Mouse (Mus musculus) heart, embryonic 14.5 days (tissue): ENCODE results near the gene 4933428G20Rik. TPM values are rescaled to one million over a fixed set of nuclear protein-coding genes. Genes with fewer than 3 reads are reported as not detected.

Experiments used
- ATAC-seq: fragments of 200-750 bp; cut with Nextera tagmentation; 2 replicates; pipeline ENCODE4 v1.8.0; 2017; ENCODE audit warnings: low read depth, moderate TSS enrichment; ENCODE audit not compliant: insufficient number of reproducible peaks, insufficient read depth, low FRiP score
- H3K27ac ChIP-seq, 2 experiments: fragments of 200-500 bp in 1 of 2; fragments of 300-500 bp in 1 of 2; sonication (generic) in 1 of 2; replicated peaks in 1 of 2; 2 replicates each; pipeline ENCODE4 v1.5.1; 2012 to 2014; ENCODE audit warnings: low read depth in 2 of 2, low read length in 2 of 2, control low read depth in 1 of 2, mild to moderate bottlenecking in 1 of 2, mixed read lengths in 1 of 2; ENCODE audit not compliant: control insufficient read depth in 1 of 2, insufficient read depth in 1 of 2
- H3K27me3 ChIP-seq: fragments of 300-500 bp; sonication (generic); 2 replicates; pipeline ENCODE4 v1.6.1; 2014; ENCODE audit warnings: mild to moderate bottlenecking, low read length, control low read depth; ENCODE audit not compliant: control insufficient read depth, insufficient read depth
- H3K36me3 ChIP-seq: fragments of 300-500 bp; sonication (generic); 2 replicates; pipeline ENCODE4 v1.6.1; 2014; ENCODE audit warnings: mild to moderate bottlenecking, control low read depth, low read length, mixed read lengths; ENCODE audit not compliant: control insufficient read depth, insufficient read depth
- H3K4me1 ChIP-seq, 2 experiments: fragments of 200-500 bp in 1 of 2; fragments of 300-500 bp in 1 of 2; sonication (generic) in 1 of 2; 2 replicates each; pipeline ENCODE4 v1.6.1; 2012 to 2014; ENCODE audit warnings: low read length in 2 of 2, control low read depth in 1 of 2, mixed read lengths in 1 of 2; ENCODE audit not compliant: control insufficient read depth in 2 of 2, insufficient read depth in 2 of 2
- H3K4me2 ChIP-seq: fragments of 300-500 bp; sonication (generic); 2 replicates; pipeline ENCODE4 v1.6.1; 2014; ENCODE audit warnings: mild to moderate bottlenecking, low read length
- H3K4me3 ChIP-seq, 2 experiments: fragments of 200-500 bp in 1 of 2; fragments of 300-500 bp in 1 of 2; sonication (generic) in 1 of 2; 2 replicates each; pipeline ENCODE4 v1.5.1; 2012 to 2014; ENCODE audit warnings: low read length in 2 of 2, mild to moderate bottlenecking in 2 of 2, control low read depth in 1 of 2, low read depth in 1 of 2, moderate library complexity in 1 of 2; ENCODE audit not compliant: control insufficient read depth in 1 of 2, insufficient read depth in 1 of 2
- H3K9ac ChIP-seq: fragments of 300-500 bp; sonication (generic); 2 replicates; pipeline ENCODE4 v1.6.1; 2014; ENCODE audit warnings: mild to moderate bottlenecking, low read length
- H3K9me3 ChIP-seq: fragments of 300-500 bp; sonication (generic); 2 replicates; pipeline ENCODE4 v1.6.1; 2016; ENCODE audit warnings: low read length, control low read depth; ENCODE audit not compliant: control insufficient read depth
- WGBS: fragments of 180-500 bp; shearing (Covaris S2); extraction: QIAGEN DNeasy Blood & Tissue Kit; methylation state at CpG from one replicate; pipeline ENCODE4 v1.1.7; 2014; 5-methylcytosine and 5-hydroxymethylcytosine counted together
- polyA plus RNA-seq: library from polyadenylated mRNA; unstranded; fragments of >200 nt; fragmentation: Nextera tagmentation; extraction: Ambion mirVana; gene quantifications from 2 replicates; pipeline ENCODE4 v1.2.1, GENCODE M21; 2014

The 4933428G20Rik gene
- polyA plus RNA-seq, 1 experiment from 2014 or later: not detected

DNA sequence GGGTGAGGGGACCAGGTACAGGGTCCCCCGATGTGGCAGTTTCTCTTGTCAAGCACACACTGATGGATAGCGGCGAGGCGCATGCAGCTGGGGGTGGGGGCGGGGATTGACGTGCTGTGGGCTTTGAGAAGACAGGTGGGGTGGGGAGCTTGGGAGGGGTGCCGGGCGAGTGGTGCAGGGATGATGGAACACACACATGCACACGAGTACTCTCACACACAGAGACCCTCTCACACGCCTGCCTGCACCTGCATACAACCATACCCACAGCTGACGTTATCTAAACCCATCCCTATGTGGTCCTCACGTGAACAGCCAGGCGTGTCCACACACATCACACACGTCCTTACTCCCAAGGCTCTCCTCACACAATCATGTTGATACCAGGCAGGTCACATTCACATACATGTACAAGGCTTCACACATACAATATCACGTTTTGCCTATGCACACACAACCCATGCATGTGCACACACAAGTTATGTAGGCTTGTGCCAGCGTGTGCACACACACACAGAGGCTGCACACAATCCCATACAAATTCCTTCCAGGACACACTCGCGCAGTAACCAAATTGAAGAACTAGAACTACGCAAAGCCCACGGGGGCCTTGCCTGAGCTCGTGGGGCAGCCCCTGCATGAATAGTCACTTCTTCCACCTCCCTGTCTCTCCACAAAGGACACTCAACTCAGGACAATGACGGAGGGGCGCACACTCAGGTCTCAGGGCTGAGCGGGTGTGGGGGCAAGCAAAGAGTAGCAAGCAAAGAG is 9.8 kb upstream of the 4933428G20Rik start:
- ATAC-seq: no peak
- H3K9me3 ChIP-seq: no peaks in the 10 kb centered on the region
- no peak overlapping the region for H3K27ac ChIP-seq
- 74% methylated on average over 24 of the region's 24 CpGs for WGBS
- no peak overlapping the region for H3K9ac ChIP-seq
- peaks cover 0 to 3% of the 10 kb centered on the region in 2 experiments; a peak in 3 of 4 replicates for H3K4me1 ChIP-seq
- no peaks in the 10 kb centered on the region for H3K36me3 ChIP-seq
- H3K27me3 ChIP-seq: no peaks in the 10 kb centered on the region
- H3K4me3 ChIP-seq: no peak overlapping the region
- H3K4me2 ChIP-seq: no peak overlapping the region

DNA sequence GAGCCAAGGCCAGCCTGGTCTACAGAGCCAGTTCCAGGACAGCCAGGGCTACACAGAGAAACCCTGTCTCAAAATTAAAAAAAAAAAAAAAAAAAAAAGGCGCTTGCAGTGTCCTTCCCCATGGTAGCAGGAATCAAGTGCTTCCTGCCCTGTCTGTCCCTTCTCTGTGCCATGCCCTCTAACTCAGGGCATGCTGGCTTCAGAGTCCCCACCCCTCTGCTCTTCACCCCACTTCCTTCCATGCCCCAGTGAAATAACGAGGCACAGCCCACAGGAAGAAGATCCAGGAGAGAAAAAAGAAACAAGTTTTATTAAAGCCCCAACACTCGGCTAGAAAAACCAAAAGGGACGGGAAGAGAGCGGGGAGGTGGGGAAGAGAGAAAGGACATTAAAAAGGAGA is 8.9 kb upstream of the 4933428G20Rik start:
- Histone ChIP-seq H3K4me1 (peaks cover 0 to 3% of the 10 kb centered on the region in 2 experiments; a peak in 3 of 4 replicates), H3K4me3 (no peak overlapping the region), H3K36me3 (no peaks in the 10 kb centered on the region), H3K4me2 (no peak overlapping the region), H3K27ac (no peak overlapping the region), H3K9ac (no peak overlapping the region), H3K9me3 (no peaks in the 10 kb centered on the region), H3K27me3 (no peaks in the 10 kb centered on the region)
- 53% methylated on average over 5 of the region's 5 CpGs for WGBS
- ATAC-seq: no peak

DNA sequence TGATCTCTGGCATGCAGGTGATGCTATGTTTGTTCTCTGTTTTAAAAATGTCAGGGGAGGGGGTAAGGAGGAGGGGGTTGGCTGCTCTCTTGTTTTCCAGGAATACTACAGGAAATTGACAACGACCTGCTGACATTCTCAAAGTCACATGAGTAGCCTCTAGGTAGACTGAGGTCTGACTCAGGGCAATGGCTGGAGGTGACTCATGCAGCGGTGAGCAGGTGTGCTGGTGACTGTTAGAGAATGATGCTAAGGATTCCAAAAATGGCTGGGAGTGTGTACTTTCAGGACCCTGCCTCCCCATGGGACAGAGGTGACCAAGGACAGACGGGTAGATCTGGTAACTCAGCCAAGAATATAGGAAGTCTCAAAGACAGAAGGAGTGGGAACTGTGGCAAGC is 8.1 kb upstream of the 4933428G20Rik start:
- 53% methylated on average over 3 of the region's 3 CpGs for WGBS
- no peak for ATAC-seq
- Histone ChIP-seq H3K9me3 (no peaks in the 10 kb centered on the region), H3K4me2 (no peak overlapping the region), H3K4me3 (no peak overlapping the region), H3K9ac (no peak overlapping the region), H3K4me1 (peaks cover 0 to 3% of the 10 kb centered on the region in 2 experiments; a peak in 3 of 4 replicates), H3K27me3 (no peaks in the 10 kb centered on the region), H3K27ac (no peak overlapping the region), H3K36me3 (no peaks in the 10 kb centered on the region)

- Histone ChIP-seq H3K4me2 (no peak overlapping the region), H3K27ac (no peak overlapping the region), H3K4me1 (peaks cover 0 to 3% of the 10 kb centered on the region in 2 experiments; a peak in 3 of 4 replicates), H3K27me3 (no peaks in the 10 kb centered on the region), H3K9me3 (no peaks in the 10 kb centered on the region), H3K36me3 (peaks cover 6% of the 10 kb centered on the region; the same call in 1 of the 2 replicates), H3K9ac (no peak overlapping the region), H3K4me3 (no peak overlapping the region)
- ATAC-seq: no peak
- WGBS: 43% methylated on average over 8 of the region's 8 CpGs
Measured at GRCm38 (mm10) chr11:97506331-97506730, 6.2 kb upstream of the 4933428G20Rik start.

- no peak overlapping the region for H3K4me2 ChIP-seq
- ATAC-seq: no peak
Measured at GRCm38 (mm10) chr11:97505784-97506183, 5.6 kb upstream of the 4933428G20Rik start.

GRCm38 (mm10) chr11:97502846-97503245 is 2.7 kb upstream of the 4933428G20Rik start:
- no peak for ATAC-seq
- 84% methylated on average over 4 of the region's 4 CpGs for WGBS
- Histone ChIP-seq H3K4me3 (no peak overlapping the region), H3K27ac (no peak overlapping the region), H3K9me3 (no peaks in the 10 kb centered on the region), H3K9ac (no peak overlapping the region), H3K27me3 (peaks cover 10% of the 10 kb centered on the region), H3K4me2 (no peak overlapping the region), H3K36me3 (peaks cover 35% of the 10 kb centered on the region), H3K4me1 (peaks cover 0 to 11% of the 10 kb centered on the region in 2 experiments; a peak in 2 of 4 replicates)

More at GRCm38 (mm10) chr11:97505784-97506183, 5.6 kb upstream of the 4933428G20Rik start:
- WGBS: 40% methylated on average over 4 of the region's 4 CpGs
- Histone ChIP-seq H3K4me3 (no peak overlapping the region), H3K27ac (no peak overlapping the region), H3K4me1 (peaks cover 0 to 3% of the 10 kb centered on the region in 2 experiments; a peak in 1 of 4 replicates), H3K36me3 (peaks cover 12% of the 10 kb centered on the region), H3K27me3 (no peaks in the 10 kb centered on the region), H3K9me3 (no peaks in the 10 kb centered on the region), H3K9ac (no peak overlapping the region)

GRCm38 (mm10) chr11:97502383-97502782 is 2.2 kb upstream of the 4933428G20Rik start:
- Histone ChIP-seq H3K4me1 (peaks cover 0 to 11% of the 10 kb centered on the region in 2 experiments; a peak in 2 of 4 replicates), H3K27me3 (peaks cover 10% of the 10 kb centered on the region), H3K9ac (no peak overlapping the region), H3K4me3 (no peak overlapping the region), H3K4me2 (no peak overlapping the region), H3K27ac (no peak overlapping the region), H3K9me3 (no peaks in the 10 kb centered on the region), H3K36me3 (peaks cover 40% of the 10 kb centered on the region)
- no peak for ATAC-seq
- 53% methylated on average over 9 of the region's 9 CpGs for WGBS
